Mouse (Mus musculus) urinary bladder, postnatal 14 days (tissue): ENCODE results near the gene Smim12.

Experiments used
- DNase-seq: peaks from one replicate; pipeline ENCODE4 v3.0.0; 2021; ENCODE audit warnings: low spot score

Gene Smim12

GRCm38 (mm10) chr4:127235742-127236487 lies 7.7 kb upstream of the Smim12 start:
- DNase-seq, result peak; percentile 88

GRCm38 (mm10) chr4:127236631-127237030 lies 7.0 kb upstream of the Smim12 start:
- no peak for DNase-seq

DNA sequence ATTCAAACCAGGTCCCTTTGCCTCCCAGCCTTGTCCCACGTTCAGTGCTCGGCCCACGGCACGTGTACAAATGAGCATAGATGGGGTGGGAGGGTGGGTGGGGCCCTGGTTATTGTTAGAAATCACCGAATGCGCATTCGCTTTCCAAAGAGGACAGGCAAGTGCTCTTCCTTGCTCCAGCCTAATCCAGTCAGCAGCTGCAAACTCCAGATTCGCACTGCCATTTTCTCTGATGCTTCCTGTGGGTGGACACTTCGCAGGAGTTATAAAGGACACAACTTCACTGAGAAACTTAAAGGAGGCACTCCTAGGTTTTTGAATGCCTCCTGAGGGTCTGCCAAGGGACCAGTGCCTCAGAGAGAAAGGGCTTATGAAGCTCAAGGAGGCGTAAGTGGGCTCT lies 6.3 kb upstream of the Smim12 start:
- no peak for DNase-seq

DNA sequence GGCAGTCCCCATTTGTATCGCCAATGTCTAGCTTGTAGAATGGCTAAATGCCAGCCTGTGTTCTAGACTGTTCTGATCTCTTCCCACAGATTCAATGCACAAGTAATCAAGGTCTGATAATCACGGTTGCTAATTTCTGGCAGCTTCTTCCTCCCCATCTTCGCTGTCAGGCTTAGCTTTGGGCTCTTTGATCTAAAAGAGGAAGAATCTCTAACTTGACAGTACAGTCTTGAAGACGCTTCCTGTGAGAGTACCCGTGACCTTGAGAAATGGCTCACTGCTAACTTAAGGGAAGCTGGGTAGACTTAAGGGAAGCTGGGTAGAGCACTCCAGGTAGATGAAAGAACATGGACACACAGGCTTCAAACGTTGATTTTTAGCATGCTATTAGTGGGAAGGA lies 888 bp upstream of the Smim12 start:
- no peak for DNase-seq

- DNase-seq, result no peak
Measured at GRCm38 (mm10) chr4:127243953-127244352, 369 bp downstream of the Smim12 start.

- DNase-seq, result peak; percentile 94
Measured at GRCm38 (mm10) chr4:127249701-127250349, 6.2 kb downstream of the Smim12 start.

- DNase-seq, result peak; percentile 70
Measured at GRCm38 (mm10) chr4:127251963-127252585, 8.5 kb downstream of the Smim12 start.

DNA sequence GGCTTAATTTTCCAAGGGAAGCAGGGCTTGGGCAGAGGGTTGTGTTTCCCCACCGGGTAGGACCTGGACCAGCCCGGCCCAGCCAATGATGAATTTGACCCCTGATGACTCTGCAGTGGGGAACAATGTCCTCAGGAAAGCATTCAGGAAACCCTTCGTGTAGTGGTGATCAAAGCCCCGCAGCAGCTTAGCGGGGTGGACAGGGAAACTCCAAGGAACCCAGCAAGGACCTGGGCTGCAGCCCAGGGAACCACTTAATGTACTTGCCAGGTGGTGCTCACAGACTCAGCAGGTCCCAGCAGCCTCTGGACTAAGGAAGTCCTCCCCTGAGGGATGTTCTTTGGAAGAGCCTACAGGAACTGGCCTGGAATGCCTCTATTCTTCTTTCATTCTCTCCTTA lies 13.2 kb downstream of the Smim12 start:
- DNase-seq, result no peak

GRCm38 (mm10) chr4:127258186-127258897 lies 14.8 kb downstream of the Smim12 start:
- DNase-seq, result no peak

GRCm38 (mm10) chr4:127261601-127262000 lies 18.0 kb downstream of the Smim12 start:
- DNase-seq, result no peak

- no peak for DNase-seq
Measured at GRCm38 (mm10) chr4:127263438-127264182, 20.0 kb downstream of the Smim12 start.

DNA sequence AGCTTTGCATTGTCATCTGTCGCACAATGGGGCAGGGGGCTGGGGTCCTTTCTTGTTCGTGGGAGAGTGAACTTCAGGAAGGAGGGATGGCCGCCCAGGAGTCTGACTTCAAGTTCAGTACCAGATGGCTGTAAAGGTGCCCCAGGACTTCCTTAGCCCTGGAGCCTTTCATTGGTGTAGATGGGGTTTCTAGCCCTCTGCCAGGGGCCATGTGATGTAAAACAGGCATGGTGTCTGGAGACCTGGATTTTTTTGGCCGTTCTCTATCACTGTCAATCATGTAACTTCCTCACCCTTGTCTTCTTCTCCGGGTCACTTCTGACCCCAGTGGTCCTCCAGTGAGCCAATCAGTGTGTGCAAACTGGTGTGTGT lies 20.6 kb downstream of the Smim12 start:
- no peak for DNase-seq

DNA sequence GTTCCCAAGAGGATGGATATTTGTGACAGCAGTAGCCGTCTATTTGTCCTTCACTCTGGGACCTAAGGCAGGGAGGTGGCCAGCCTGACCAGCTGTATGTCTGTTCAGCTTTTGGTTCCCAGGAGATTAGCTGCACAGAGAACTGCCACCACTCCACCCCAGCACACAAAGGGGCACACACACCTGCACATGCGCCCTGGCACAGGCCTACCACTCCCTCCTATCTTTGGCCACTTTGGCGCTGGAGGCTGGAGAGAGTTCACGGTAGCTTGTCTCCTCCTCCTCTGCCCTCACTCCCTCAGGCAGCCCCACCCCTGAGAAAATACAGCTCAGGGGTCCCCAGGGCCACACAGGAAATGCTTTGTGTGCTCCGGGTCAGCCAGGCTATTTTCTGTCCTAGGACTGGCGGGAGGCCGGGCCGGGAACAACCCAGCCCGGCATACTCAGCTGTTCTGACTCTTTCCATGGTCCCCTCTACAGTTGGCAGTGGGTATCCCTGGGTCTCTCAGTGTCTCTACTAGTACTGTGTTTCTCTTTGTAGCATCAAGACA lies 34.9 kb downstream of the Smim12 start:
- DNase-seq, result no peak

GRCm38 (mm10) chr4:127279241-127279640 lies 35.7 kb downstream of the Smim12 start:
- DNase-seq, result no peak

DNA sequence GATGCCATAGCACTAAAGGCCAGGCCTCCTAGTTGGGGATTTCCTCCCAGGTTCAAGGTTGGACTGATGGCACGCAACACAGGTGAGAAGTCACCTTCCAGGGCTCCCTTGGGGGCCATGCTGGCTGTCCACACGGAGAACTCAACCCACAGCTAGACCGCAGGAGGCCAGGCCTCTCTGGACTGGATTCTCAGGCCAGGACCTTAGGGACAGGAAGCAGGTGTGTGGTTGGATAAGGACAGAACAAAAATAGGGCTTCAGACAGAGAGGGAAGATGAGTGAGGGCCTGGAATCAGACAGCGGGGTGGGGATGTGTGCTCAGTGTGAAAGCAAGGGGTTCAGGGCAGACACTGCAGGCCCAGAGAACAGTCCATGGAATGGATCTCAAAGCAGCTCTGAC lies 43.3 kb downstream of the Smim12 start:
- DNase-seq, result no peak

DNA sequence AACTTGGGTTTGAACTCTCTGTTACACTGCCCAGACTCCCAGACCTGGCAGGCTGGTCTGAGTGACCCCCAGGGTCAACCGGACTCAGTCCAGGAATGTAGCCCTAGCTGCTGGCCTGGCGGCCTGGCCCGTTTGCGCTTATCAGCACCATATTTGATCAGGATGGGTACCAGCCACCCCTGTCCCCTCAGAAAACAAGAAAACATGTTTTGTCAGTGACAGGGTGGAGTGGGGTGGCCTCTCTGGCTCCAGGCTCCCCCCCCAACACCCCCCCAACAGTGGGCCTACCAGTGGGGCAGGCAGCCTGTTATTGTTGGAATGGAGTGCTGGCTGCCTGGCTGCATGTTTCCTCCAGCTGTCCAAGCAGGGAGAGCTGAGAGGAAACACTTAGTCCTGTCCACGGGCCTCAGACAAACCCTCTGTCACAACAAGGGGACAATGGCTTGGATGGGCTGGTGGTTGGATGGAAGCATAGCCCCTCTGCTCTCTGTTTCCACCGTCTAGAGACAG lies 45.5 kb downstream of the Smim12 start:
- DNase-seq, result no peak

GRCm38 (mm10) chr4:127292631-127293030 lies 49.0 kb downstream of the Smim12 start:
- no peak for DNase-seq
